Mouse (Mus musculus): ENCODE measurements around the gene Padi3. TPM values are rescaled to one million over a fixed set of nuclear protein-coding genes. Genes with fewer than 3 reads are reported as not detected.

Gene Padi3
- total RNA-seq, 4 experiments from 2014 or later, result not detected

DNA sequence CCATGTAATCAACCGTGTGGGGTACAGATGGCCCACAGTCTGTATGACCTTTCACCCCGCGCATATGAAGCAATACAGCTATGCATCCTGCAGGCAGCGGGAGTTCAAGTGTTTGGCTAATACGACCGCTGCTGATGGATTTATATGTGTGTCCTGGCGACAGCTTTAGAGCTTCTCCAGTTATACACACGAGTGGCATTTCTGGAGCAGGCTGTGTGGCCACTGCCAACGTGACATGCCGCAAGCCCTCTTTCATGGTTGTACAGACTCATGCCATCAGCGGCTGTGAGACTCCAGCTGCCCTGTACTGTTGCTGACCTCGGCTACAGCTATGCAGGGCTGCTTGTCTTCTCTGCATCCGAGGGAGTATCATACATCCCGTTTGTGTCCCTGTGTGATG lies 29.9 kb downstream of the Padi3 start:
- no peak for DNase-seq (ENCODE audit: low spot score in 2 of 2)

DNA sequence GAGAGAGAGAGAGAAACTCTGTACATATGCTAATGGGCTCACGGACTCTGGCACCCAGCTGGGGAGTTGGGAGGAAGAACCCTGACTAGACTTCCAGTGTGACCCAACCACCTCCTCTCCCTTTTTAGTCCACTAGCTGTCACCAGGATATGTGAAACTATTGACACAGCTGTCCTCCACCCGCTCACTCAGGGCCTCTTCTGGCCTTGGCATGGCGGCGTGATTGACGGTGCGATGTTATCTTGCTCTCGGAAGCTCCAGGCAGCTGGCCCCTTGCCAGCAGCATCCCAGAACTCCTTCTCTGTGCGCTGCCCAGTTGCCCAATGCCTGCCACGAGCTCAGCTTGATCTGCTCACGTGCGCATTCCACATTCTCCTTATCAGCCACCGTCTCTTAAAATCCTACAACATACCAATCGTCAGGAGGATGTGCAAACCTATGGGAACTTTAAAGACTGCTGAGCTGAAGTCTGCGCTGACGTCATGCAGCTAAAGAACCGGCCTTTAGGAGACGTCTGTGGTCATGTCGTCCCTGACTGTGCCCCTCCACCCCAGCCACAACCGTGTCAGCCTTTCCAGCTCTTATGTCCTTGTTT lies 30.5 kb downstream of the Padi3 start:
- DNase-seq (ENCODE audit: low spot score in 2 of 2), result no peak

- DNase-seq (ENCODE audit: low spot score in 2 of 2), result no peak
These were observed 33.8 kb downstream of the Padi3 start for GRCm38 (mm10) chr4:140776623-140777022.

DNA sequence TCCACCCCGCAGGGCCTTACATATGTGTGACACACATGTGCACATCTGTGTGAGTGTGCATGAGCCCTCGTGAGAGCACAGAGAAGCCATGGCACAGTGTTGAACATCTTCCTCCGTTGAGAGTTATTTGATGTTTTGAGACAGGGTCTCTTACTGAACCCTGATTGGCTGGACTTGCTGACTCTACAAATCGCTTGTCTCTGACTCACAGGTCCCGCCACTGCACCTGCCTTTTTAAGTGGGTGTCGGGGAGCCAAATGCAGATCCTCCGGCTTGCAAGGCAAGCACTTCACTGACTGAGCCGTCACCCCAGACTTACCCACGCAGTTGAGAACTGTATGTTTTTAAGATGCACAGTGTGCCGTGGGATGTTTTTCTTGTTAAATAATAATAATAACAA lies 34.6 kb downstream of the Padi3 start:
- DNase-seq (ENCODE audit: low spot score in 2 of 2), result no peak

GRCm38 (mm10) chr4:140774893-140775292 lies 35.6 kb downstream of the Padi3 start:
- no peak for DNase-seq (ENCODE audit: low spot score in 2 of 2)

GRCm38 (mm10) chr4:140774025-140774800 lies 36.2 kb downstream of the Padi3 start, which contains the start of gene Padi4:
Gene Padi4 (minus strand): TSS chr4:140774236.
- DNase-seq (ENCODE audit: low spot score in 2 of 2), result no peak

GRCm38 (mm10) chr4:140771091-140771490 lies 39.4 kb downstream of the Padi3 start:
- DNase-seq (ENCODE audit: low spot score in 2 of 2), result no peak

- no peak for DNase-seq (ENCODE audit: low spot score in 2 of 2)
These were observed 40.0 kb downstream of the Padi3 start for GRCm38 (mm10) chr4:140770433-140770832.

DNA sequence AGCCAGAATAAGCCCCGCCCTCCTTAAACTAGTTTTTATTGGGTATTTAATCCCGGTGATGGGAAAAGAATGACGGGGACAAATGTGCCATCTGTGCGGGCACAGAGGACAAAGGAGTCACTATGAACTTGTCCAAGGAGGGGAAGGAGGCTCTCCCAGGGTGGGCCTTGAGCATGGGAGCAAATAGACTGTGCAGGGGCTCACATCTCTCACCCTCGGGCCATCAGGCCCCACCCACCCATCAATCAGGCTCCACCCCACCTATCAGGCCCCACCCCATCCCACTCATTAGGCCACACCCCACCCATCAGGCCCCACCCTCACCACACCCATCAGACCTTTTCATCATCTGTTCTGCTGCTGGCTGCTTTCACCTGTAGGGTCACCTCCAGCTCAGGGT lies 41.5 kb downstream of the Padi3 start:
- DNase-seq (ENCODE audit: low spot score in 2 of 2), result no peak

GRCm38 (mm10) chr4:140765936-140766335 lies 44.5 kb downstream of the Padi3 start:
- DNase-seq (ENCODE audit: low spot score in 2 of 2), result no peak

GRCm38 (mm10) chr4:140763158-140763557 lies 47.3 kb downstream of the Padi3 start:
- DNase-seq (ENCODE audit: low spot score in 2 of 2), result no peak

DNA sequence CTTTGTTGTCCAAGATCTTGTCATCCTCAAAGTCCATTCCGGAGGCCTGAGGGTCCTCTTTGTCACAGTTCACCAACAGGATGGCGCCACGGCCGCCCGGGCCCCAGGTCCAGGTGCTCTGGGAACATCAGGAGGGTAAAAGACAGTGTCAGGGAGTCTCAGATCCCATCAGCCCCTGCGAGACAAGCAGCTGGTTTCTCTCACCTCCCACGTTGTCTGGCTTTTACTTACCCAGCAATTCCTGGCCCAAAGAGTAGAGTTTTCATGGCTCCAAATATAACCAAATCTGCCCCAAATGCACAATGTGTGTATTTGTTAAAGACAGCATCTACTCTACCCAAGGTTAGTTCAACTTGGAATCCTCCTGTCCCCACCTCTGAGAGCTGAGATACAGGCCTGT lies 48.8 kb downstream of the Padi3 start:
- DNase-seq (ENCODE audit: low spot score in 2 of 2), result no peak

- DNase-seq (ENCODE audit: low spot score in 2 of 2), result no peak
These were observed 54.6 kb downstream of the Padi3 start for GRCm38 (mm10) chr4:140755811-140756210.

- DNase-seq (ENCODE audit: low spot score in 2 of 2), result no peak
These were observed 57.1 kb downstream of the Padi3 start for GRCm38 (mm10) chr4:140753366-140753765.

DNA sequence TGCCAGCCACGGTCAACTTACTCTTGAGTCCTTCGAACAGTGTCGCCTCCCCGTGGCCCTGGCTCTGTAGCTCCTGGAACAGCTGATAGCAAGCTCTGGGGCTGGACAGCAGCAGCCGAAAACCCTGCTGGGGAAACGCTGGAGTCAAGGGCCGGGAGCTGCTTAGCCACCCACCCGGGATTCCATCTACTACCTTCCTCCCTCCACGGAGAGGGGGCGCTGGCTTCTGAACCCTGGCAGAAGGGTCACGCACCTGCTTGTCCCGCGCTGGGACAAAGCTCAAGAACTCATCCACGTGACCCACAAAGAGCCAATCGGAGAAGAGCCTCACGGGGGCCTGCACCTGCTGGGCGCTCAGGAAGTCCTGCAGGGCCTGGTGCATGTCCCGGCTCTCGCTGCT lies 60.1 kb downstream of the Padi3 start:
- no peak for DNase-seq (ENCODE audit: low spot score in 2 of 2)

- DNase-seq (ENCODE audit: low spot score in 2 of 2), result no peak
These were observed 62.5 kb downstream of the Padi3 start for GRCm38 (mm10) chr4:140747978-140748377.

GRCm38 (mm10) chr4:140744654-140745053 lies 65.8 kb downstream of the Padi3 start:
- DNase-seq (ENCODE audit: low spot score in 2 of 2), result peak; percentile 29 to 44

DNA sequence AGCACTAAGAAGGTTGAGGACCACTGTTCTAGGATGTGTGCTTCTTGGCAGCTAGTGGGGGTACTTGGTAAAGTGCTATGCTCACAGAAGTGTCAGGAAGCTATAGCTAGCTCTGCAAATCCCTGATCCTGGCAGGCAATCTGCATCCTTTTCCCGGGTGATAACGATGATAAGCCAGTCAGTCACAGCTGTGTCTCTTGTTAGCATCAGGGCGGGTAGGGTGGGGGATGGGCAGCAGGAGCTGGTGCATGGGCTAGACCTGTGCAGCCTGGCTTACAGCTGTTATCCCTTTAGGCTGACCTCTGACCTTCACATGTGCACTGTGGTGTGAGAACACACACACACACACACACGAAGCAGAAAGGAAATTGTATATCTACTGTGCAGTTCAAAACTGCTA lies 67.4 kb downstream of the Padi3 start:
- DNase-seq (ENCODE audit: low spot score in 2 of 2), result no peak

DNA sequence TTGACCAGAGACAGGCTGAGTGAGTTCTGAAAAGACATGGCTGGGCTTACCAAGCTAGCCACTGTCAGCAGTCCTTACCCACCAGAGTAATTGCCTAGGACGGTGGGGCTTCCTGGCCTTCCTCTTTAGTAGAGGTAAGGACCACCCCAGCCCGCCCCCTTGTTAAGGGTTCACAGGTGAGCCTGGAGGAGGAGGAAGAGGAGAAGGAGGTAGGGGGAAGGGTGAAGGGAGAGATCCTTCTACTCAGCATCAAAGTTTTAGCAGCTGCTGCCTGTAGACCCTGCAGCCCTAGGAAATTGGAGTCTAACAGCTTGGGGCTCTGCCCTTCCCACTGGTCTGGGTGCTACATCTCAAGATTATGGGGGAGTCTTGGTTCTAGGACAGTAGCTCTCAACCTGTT lies 67.9 kb downstream of the Padi3 start, which contains the start of gene Padi6:
Padi6 (minus strand) TSS at position 101 of the 400 bp plus-strand sequence.
- no peak for DNase-seq (ENCODE audit: low spot score in 2 of 2)

DNA sequence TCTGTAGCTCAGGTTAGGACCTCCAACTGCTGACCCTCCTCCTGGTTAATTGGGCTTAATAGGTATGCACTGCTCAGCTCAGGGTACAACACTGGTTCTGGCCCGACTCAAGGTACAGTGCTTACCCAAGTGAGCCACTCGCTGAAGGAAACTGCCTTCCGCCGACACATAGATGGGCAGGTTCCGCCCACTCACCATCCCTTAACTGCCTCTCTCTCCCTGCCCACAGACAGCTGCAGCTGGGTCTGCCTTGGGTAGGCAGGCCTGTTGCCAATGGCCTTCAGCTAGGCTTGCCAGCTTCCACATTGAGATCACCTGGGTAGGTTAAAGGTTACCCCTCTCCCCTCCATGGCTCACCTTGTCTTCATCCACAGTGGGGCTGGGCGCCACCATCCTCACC lies 69.0 kb downstream of the Padi3 start:
- DNase-seq (ENCODE audit: low spot score in 2 of 2), result peak in 1 of 2 experiments; percentile 48

GRCm38 (mm10) chr4:140740655-140741054 lies 69.8 kb downstream of the Padi3 start:
- no peak for DNase-seq (ENCODE audit: low spot score in 2 of 2)

All from left cerebral cortex, adult 8-10 months (tissue).